Mouse (Mus musculus) MEL (cell line): ENCODE results near the gene Zdhhc11.

Experiments used
- CTCF ChIP-seq, 3 experiments: IDR thresholded peaks in 2 of 3; conservative IDR thresholded peaks in 1 of 3; 2 replicates each; pipeline ENCODE4 v1.5.1; 2011 to 2012; ENCODE audit warnings: low read length in 3 of 3, low read depth in 2 of 3, mild to moderate bottlenecking in 2 of 3, improper control_type of control experiment in 1 of 3, inconsistent platforms in 1 of 3, mixed read lengths in 1 of 3, moderate library complexity in 1 of 3; ENCODE audit not compliant: control insufficient read depth in 1 of 3, insufficient read depth in 1 of 3, poor library complexity in 1 of 3, severe bottlenecking in 1 of 3
- ELF1 ChIP-seq: IDR thresholded peaks from 2 replicates; pipeline ENCODE4 v1.6.1; 2014; ENCODE audit warnings: low read depth, mild to moderate bottlenecking, inconsistent platforms, low read length, improper control_type of control experiment, moderate library complexity
- MAX ChIP-seq: IDR thresholded peaks from 2 replicates; pipeline ENCODE4 v1.6.1; 2011; ENCODE audit warnings: low read length, improper control_type of control experiment
- NELFE ChIP-seq: IDR thresholded peaks from 2 replicates; pipeline ENCODE4 v1.6.1; 2011; ENCODE audit warnings: low read depth, low read length, improper control_type of control experiment
- POLR2A ChIP-seq, 2 experiments: IDR thresholded peaks; 2 replicates each; pipeline ENCODE4 v1.6.1; 2011 to 2012; ENCODE audit warnings: low read length in 2 of 2, mild to moderate bottlenecking in 2 of 2, control low read depth in 1 of 2, improper control_type of control experiment in 1 of 2, low read depth in 1 of 2, moderate library complexity in 1 of 2; ENCODE audit not compliant: control insufficient read depth in 1 of 2, insufficient read depth in 1 of 2, poor library complexity in 1 of 2
- SIN3A ChIP-seq: IDR thresholded peaks from 2 replicates; pipeline ENCODE4 v1.6.1; 2012; ENCODE audit warnings: low read length, improper control_type of control experiment, inconsistent platforms
- TCF12 ChIP-seq: IDR thresholded peaks from 2 replicates; pipeline ENCODE4 v1.6.1; 2014; ENCODE audit warnings: low read depth, mild to moderate bottlenecking, inconsistent platforms, low read length, improper control_type of control experiment, moderate library complexity
- ZC3H11A ChIP-seq: IDR thresholded peaks from 2 replicates; pipeline ENCODE4 v1.6.1; 2012; ENCODE audit warnings: low read depth, mild to moderate bottlenecking, inconsistent platforms, low read length, improper control_type of control experiment

GRCm38 (mm10) chr13:73996456-73996855 lies 32.8 kb downstream of the Zdhhc11 start:
- TF ChIP-seq POLR2A (IDR thresholded peaks at IDR 0.05; ENCODE audit: control insufficient read depth in 1 of 2, insufficient read depth in 1 of 2, low read depth in 1 of 2, low read length in 2 of 2, poor library complexity in 1 of 2): no peak
- TF ChIP-seq ZC3H11A: no peak
- no peak for TF ChIP-seq CTCF (IDR thresholded peaks at IDR 0.05 in 2 of 3, conservative IDR thresholded peaks at IDR 0.05 in 1 of 3; ENCODE audit: control insufficient read depth in 1 of 3, insufficient read depth in 1 of 3, low read depth in 2 of 3, low read length in 3 of 3, poor library complexity in 1 of 3, severe bottlenecking in 1 of 3)
- TF ChIP-seq MAX: no peak
- no peak for TF ChIP-seq NELFE
- no peak for TF ChIP-seq SIN3A
- TF ChIP-seq ELF1: no peak
- TF ChIP-seq TCF12: no peak
